Mouse (Mus musculus) embryonic facial prominence, embryonic 12.5 days (tissue): ENCODE results near the gene Ttc39b. TPM values are rescaled to one million over a fixed set of nuclear protein-coding genes. Genes with fewer than 3 reads are reported as not detected.
A peak's percentile ranks its signal among the peaks of the same experiment; 100 is the strongest.

Experiments used
- ATAC-seq: fragments of 200-750 bp; cut with Nextera tagmentation; 2 replicates; pipeline ENCODE4 v1.8.0; 2017; ENCODE audit not compliant: insufficient number of reproducible peaks, insufficient read depth, low FRiP score, low TSS enrichment
- H3K27ac ChIP-seq: fragments of 300-500 bp; sonication (generic); 2 replicates; pipeline ENCODE4 v1.5.1; 2016; ENCODE audit warnings: mild to moderate bottlenecking
- H3K27me3 ChIP-seq: fragments of 300-500 bp; sonication (generic); 2 replicates; pipeline ENCODE4 v1.6.1; 2016; ENCODE audit warnings: mild to moderate bottlenecking, moderate library complexity
- H3K36me3 ChIP-seq: fragments of 300-500 bp; sonication (generic); 2 replicates; pipeline ENCODE4 v1.6.1; 2016; ENCODE audit warnings: mild to moderate bottlenecking
- H3K4me1 ChIP-seq: fragments of 300-500 bp; sonication (generic); 2 replicates; pipeline ENCODE4 v1.6.1; 2016
- H3K4me2 ChIP-seq: fragments of 300-500 bp; sonication (generic); replicated peaks from 2 replicates; pipeline ENCODE4 v1.6.1; 2016; ENCODE audit warnings: mild to moderate bottlenecking, moderate library complexity
- H3K4me3 ChIP-seq: fragments of 300-500 bp; sonication (generic); 2 replicates; pipeline ENCODE4 v1.5.1; 2016; ENCODE audit warnings: mild to moderate bottlenecking
- H3K9ac ChIP-seq: fragments of 300-500 bp; sonication (generic); 2 replicates; pipeline ENCODE4 v1.6.1; 2016; ENCODE audit warnings: mild to moderate bottlenecking, moderate library complexity
- H3K9me3 ChIP-seq: fragments of 300-500 bp; sonication (generic); 2 replicates; pipeline ENCODE4 v1.6.1; 2016; ENCODE audit warnings: mild to moderate bottlenecking, moderate library complexity
- WGBS: fragments of 180-500 bp; shearing (Covaris S2); methylation state at CpG from one replicate; pipeline ENCODE4 v1.1.7; 2016; 5-methylcytosine and 5-hydroxymethylcytosine counted together
- polyA plus RNA-seq: library from polyadenylated mRNA; unstranded; fragments of >200 nt; fragmentation: Nextera tagmentation; extraction: Ambion mirVana; gene quantifications from 2 replicates; pipeline ENCODE4 v1.2.1, GENCODE M21; 2016

Ttc39b gene
- polyA plus RNA-seq, 1 experiment from 2014 or later: 5.3 TPM

DNA sequence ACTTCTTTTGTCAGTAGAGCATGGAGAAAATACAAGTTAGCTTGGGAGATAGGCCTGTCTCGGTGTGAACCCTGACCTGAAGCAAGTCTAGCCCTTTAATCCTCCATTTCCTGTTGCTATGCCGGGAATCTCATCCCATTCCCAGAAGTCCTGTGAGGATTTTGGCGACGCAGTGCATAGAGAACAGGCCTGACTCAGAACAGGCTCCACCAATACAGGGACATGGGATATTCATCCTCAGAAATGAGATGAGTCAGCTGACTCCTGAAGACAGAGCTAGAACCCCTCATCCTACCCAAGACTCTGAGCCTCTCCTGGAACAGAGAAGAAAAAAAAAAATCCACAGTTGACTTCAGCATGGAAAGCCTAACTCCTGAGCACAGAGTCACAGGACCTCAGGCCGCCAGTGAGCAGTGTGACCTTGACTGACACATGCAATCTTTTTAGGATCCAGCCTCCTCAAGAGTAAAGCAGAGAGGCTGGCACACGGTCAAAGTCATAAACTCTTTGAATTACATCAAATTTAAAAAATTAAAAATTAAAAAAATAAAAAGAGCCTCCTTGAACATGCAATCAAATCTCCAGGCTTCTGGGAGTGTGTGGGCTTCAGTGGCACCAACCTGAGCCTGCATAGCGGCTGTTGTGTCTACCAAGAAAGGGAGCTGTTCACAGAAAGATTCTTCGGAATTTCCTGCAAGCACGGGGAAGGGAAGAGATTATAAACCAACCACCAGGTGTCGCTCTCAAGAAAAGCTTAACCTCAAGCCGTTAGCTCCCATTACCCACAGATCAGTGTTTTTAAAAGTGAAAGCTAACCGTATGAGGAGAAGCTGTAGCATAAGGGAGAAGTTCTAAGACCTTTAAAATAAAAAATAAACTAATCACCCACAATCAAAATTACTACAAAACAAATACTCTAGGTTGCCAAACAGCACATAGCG lies 20.9 kb downstream of the Ttc39b start:
- no peaks in the 10 kb centered on the region for H3K9me3 ChIP-seq
- H3K27me3 ChIP-seq: no peaks in the 10 kb centered on the region
- H3K4me2 ChIP-seq: no peak overlapping the region
- no peak overlapping the region for H3K27ac ChIP-seq
- ATAC-seq: no peak
- H3K36me3 ChIP-seq: no peaks in the 10 kb centered on the region
- H3K4me1 ChIP-seq: peaks cover 8% of the 10 kb centered on the region; the same call in 1 of the 2 replicates
- WGBS: 33% methylated on average over 13 of the region's 13 CpGs
- H3K4me3 ChIP-seq: no peak overlapping the region
- H3K9ac ChIP-seq: no peak overlapping the region

DNA sequence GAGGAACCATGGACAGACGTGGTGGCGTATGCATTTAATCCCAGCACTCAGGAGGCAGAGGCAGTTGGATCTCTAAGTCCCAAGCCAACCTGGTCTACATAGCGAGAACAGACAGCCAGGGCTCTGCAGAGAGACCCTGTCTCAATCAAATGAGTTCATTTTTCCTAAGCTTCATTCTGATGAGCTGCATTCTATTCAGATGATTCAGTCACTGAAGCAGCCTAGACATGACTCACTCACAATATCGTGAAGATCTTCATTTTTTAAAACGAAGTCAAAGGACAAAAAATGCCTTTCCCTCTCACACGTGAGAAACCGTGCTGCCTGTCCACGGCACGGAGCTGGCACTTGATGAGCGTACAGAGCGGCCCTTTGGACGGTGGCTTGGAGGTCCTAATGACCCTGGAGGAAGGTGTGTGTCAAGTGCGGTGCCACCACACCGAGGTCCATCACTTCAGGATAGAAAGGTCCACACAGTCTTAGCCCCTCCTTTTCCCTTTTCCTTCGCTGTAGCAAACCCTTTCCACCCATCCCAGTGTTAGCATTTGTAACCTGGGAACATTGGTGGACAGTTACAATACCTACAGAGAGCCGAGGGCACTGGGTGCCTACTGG lies 21.8 kb downstream of the Ttc39b start:
- Histone ChIP-seq H3K4me1 (peaks cover 5% of the 10 kb centered on the region; the same call in 1 of the 2 replicates), H3K9ac (no peak overlapping the region), H3K27ac (no peak overlapping the region), H3K27me3 (no peaks in the 10 kb centered on the region), H3K4me2 (no peak overlapping the region), H3K36me3 (no peaks in the 10 kb centered on the region), H3K9me3 (no peaks in the 10 kb centered on the region), H3K4me3 (no peak overlapping the region)
- 90% methylated on average over 16 of the region's 16 CpGs for WGBS
- 0 out of 2 replicates have a peak, but pooled peaks have one; percentile 28 for ATAC-seq

DNA sequence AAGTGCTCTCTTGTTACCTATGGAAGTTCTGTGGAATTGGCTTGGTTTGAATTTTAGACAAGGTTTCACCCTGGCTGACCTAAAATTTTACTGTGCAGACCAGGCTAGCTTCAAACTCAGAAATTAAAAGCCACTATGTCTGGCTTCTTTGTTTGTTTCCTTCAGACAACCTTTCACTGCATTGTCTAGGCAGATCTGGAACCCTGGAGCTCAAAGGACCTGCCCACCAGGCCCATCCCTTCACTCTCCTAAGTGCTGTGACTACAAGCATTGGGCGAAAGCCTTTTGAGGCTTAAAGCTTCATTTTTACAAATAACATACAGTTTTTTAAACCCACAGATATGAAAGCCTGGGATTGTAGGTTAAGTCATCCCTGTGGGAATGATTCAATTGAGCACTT lies 22.3 kb downstream of the Ttc39b start:
- ATAC-seq: no peak

DNA sequence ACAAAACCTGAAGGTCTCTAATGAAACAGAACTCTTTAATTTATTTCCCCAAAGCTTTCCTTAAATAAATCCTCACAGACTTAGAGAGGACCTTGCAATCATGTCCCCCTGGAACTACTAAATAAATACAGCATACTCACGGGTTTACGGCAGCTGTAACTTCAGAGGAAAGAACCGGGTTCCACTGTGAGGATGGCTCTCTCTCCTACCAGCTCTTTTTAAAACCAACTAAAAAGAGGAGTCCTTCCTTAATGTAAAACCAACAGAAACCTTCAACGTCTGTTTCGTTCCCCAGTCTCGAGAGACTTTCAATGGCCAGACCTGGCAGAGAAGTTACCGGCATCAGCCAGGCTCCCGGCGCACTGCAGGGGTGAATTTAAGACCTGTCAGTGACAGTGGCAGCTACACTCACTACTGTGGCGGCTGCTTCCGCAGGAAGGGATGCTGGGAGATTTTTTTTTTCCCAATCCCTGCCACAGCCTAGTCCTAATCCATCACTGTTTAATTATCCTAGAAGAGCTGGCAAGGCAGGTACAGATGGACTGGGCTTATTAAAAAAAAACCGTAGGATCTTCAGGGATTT lies 39.2 kb downstream of the Ttc39b start:
- ATAC-seq: no peak
- Histone ChIP-seq H3K9ac (peak overlapping the region; percentile 43; the same call in 1 of the 2 replicates), H3K36me3 (no peaks in the 10 kb centered on the region), H3K4me2 (peak overlapping the region; percentile 79), H3K4me3 (peak overlapping the region; percentile 36), H3K4me1 (peaks cover 11% of the 10 kb centered on the region), H3K27ac (no peak overlapping the region; the same call in 1 of the 2 replicates), H3K9me3 (no peaks in the 10 kb centered on the region), H3K27me3 (no peaks in the 10 kb centered on the region)
- WGBS: 2% methylated on average over 12 of the region's 12 CpGs

More for the DNA sequence above, 22.3 kb downstream of the Ttc39b start:
- H3K27ac ChIP-seq: no peak overlapping the region
- H3K4me2 ChIP-seq: no peak overlapping the region
- no peak overlapping the region for H3K9ac ChIP-seq
- WGBS: 91% methylated on average over 1 of the region's 1 CpGs
- no peaks in the 10 kb centered on the region for H3K36me3 ChIP-seq
- no peaks in the 10 kb centered on the region for H3K9me3 ChIP-seq
- peaks cover 5% of the 10 kb centered on the region; the same call in 1 of the 2 replicates for H3K4me1 ChIP-seq
- no peaks in the 10 kb centered on the region for H3K27me3 ChIP-seq
- H3K4me3 ChIP-seq: no peak overlapping the region

DNA sequence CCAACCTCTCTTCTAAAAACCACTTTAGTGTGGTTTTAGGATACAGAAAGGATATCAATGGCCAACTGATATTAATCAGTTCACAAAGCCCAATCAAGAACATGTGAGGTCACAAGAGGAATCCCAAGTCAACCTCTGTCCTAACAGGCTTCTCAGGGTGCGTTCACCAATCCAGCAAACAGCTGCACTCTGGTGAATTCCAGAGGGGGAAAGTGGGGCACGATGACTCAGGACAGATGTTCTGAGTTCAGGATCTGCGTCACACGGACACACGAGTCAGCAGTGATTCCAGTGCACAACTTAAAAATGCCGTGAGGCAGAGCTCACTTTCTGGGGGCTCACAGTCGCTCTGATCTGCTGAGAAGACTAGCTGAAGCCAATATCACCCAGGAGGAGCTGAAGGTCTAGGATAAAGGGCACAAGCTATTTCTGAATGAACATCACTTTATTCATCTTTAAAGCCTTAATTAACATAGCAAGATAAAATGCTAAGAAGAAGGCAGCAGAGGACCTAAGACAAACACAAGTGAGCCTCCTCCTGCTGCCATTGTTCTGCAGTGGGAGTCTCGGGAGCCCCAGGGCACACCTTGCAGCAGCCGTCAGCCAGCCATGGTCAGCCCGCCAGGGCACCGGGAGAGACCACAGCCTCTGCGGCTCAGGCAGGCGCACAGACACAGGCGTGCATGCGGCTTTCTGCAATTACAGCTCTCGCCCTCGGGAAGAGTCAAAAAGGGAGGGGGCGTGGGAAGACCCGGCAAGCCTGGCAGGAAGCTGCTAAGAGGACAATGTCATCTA lies 39.9 kb downstream of the Ttc39b start:
- H3K27ac ChIP-seq: no peak overlapping the region; the same call in 1 of the 2 replicates
- 0 out of 2 replicates have a peak, but pooled peaks have one; percentile 80 for ATAC-seq
- peak overlapping the region; percentile 43; the same call in 1 of the 2 replicates for H3K9ac ChIP-seq

DNA sequence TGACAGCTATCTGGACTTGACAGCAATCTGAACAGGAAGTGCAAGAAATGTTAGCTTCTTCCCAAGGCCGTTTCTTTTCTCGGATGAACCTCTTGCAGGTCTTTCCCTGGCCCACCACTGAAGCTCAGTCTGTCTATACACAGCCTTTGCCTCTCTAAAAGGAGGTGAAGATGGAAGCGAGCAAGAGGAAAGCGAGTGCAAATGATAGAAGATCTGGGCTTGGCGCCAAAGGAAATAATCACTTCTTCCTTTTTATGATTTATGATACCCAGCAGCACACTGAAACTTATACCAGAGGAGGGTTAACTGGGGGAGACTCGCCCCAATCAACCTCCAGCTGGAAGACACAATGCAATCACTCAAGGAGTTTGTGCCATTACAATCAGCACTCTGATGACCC lies 41.6 kb downstream of the Ttc39b start:
- no peak overlapping the region for H3K4me3 ChIP-seq
- no peak overlapping the region for H3K9ac ChIP-seq
- H3K27ac ChIP-seq: no peak overlapping the region
- peaks cover 12% of the 10 kb centered on the region for H3K4me1 ChIP-seq
- no peaks in the 10 kb centered on the region for H3K9me3 ChIP-seq
- WGBS: 63% methylated on average over 6 of the region's 6 CpGs
- no peaks in the 10 kb centered on the region for H3K27me3 ChIP-seq
- no peak overlapping the region for H3K4me2 ChIP-seq
- no peak for ATAC-seq
- no peaks in the 10 kb centered on the region for H3K36me3 ChIP-seq

More for the DNA sequence above, 39.9 kb downstream of the Ttc39b start:
- Histone ChIP-seq H3K9me3 (no peaks in the 10 kb centered on the region), H3K36me3 (no peaks in the 10 kb centered on the region), H3K27me3 (no peaks in the 10 kb centered on the region), H3K4me2 (peak overlapping the region; percentile 79), H3K4me3 (peak overlapping the region; percentile 36), H3K4me1 (peaks cover 12% of the 10 kb centered on the region)
- WGBS: 11% methylated on average over 19 of the region's 19 CpGs

DNA sequence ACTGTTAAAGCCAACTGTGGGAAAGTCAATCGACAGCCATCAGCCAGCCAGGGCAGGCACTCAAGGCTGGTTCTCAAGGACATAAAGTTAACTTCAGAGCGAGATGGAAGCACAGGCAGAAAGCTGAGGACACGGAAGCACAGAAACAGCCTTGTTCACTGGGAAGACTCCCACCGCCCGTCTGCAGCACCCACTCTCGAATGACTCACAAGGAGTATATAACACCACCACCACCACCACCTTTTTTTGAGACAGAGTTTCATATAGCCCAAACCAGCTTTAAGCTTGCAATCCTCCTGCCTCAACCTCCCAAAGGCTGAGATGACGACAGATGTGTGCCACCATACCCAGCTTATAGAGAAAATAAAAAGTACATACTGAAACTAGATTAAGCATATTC lies 44.8 kb downstream of the Ttc39b start:
- ATAC-seq: no peak
- H3K27me3 ChIP-seq: no peaks in the 10 kb centered on the region
- peaks cover 10% of the 10 kb centered on the region for H3K4me1 ChIP-seq
- no peak overlapping the region for H3K27ac ChIP-seq
- no peak overlapping the region for H3K9ac ChIP-seq
- H3K4me3 ChIP-seq: no peak overlapping the region
- no peak overlapping the region for H3K4me2 ChIP-seq
- WGBS: 84% methylated on average over 7 of the region's 7 CpGs
- no peaks in the 10 kb centered on the region for H3K36me3 ChIP-seq
- no peaks in the 10 kb centered on the region for H3K9me3 ChIP-seq

DNA sequence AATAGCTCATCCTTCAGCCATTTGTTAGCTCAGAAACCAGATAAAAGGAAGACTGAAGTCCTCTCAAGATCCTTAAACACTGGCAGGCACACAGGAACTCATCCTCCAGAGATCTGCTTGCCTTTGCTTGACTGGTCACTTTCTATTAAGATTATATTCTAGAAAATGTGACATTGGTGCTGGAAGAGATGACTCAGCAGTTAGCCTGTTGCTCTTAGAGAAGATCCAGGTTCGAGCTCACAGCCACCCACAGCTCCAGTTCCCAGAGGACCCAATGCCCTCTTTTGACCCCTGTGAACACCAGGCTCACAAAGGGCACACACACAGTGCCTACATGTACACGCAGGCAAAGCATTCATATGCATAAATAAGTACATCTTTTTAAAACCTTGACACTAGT lies 49.8 kb downstream of the Ttc39b start:
- no peaks in the 10 kb centered on the region for H3K27me3 ChIP-seq
- no peak overlapping the region for H3K4me2 ChIP-seq
- no peak overlapping the region for H3K9ac ChIP-seq
- WGBS: 61% methylated on average over 2 of the region's 2 CpGs
- no peaks in the 10 kb centered on the region for H3K9me3 ChIP-seq
- no peak overlapping the region for H3K4me3 ChIP-seq
- H3K4me1 ChIP-seq: no peaks in the 10 kb centered on the region; the same call in 1 of the 2 replicates
- H3K27ac ChIP-seq: no peak overlapping the region
- no peak for ATAC-seq
- no peaks in the 10 kb centered on the region for H3K36me3 ChIP-seq

DNA sequence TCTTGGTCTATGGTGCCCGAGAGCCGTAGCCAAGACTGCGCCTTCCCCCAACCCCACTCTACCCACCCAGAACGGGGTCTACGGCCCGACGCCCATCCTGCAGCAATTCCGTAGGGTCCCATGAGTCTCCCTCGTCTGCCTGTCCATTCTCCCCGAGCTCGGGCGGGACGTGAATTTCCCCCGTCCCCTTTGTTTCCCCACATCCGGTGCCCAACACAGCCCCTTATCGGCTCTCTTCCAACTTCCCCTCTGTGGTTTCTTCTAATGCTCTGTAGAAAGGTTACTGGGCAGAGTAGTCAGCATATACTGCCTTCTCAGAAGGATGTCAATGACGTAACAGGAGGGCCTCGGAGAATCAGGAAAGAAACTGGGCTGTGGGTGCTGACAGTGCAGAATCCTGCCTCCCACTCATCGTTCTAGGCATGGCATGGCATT lies 50.4 kb downstream of the Ttc39b start:
- WGBS: 93% methylated on average over 19 of the region's 19 CpGs
- no peaks in the 10 kb centered on the region; the same call in 1 of the 2 replicates for H3K4me1 ChIP-seq
- H3K4me2 ChIP-seq: no peak overlapping the region
- H3K36me3 ChIP-seq: no peaks in the 10 kb centered on the region
- H3K9ac ChIP-seq: no peak overlapping the region
- H3K27ac ChIP-seq: no peak overlapping the region
- H3K4me3 ChIP-seq: no peak overlapping the region
- no peaks in the 10 kb centered on the region for H3K9me3 ChIP-seq
- no peak for ATAC-seq
- no peaks in the 10 kb centered on the region for H3K27me3 ChIP-seq

DNA sequence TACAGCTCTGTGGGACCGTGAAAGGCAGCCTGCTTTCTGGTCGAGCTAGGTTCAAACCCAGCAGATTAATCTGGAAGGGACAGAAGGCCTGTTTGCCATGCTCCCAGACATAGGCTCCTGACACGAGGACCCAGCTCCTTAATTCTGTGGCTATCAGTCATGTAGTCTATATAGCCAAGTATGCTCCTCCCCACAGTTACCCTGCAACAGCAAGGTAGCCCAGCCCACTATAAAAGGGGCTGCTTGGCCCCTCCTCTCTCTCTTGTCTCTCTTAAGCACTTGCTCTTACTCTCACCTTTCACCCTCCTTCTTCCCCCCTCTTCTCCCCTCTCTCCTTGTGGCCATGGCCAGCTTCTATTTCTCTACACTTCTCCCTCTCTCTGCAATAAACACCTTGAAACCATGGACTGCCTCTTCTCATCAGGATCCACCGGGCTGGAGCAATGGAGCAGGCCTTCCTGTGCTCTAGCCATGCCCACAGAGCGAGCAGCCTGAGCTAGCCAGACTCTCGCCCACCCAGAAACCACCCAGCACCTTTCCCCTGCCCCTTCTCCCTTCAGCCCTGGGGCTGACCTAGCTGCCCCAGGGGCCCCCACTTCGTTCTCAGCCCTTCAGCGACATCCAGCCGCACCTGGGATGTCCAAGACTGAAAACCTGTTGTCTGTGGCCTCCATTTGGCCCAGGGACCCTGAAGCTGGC lies 51.0 kb downstream of the Ttc39b start:
- Histone ChIP-seq H3K9ac (no peak overlapping the region), H3K27me3 (no peaks in the 10 kb centered on the region), H3K9me3 (no peaks in the 10 kb centered on the region), H3K27ac (no peak overlapping the region), H3K4me3 (no peak overlapping the region), H3K4me2 (no peak overlapping the region), H3K4me1 (no peaks in the 10 kb centered on the region; the same call in 1 of the 2 replicates), H3K36me3 (no peaks in the 10 kb centered on the region)
- no peak for ATAC-seq
- WGBS: 82% methylated on average over 9 of the region's 9 CpGs
